Mouse (Mus musculus): Measurements from ENCODE around the gene Ccnf.

The Ccnf gene

DNA sequence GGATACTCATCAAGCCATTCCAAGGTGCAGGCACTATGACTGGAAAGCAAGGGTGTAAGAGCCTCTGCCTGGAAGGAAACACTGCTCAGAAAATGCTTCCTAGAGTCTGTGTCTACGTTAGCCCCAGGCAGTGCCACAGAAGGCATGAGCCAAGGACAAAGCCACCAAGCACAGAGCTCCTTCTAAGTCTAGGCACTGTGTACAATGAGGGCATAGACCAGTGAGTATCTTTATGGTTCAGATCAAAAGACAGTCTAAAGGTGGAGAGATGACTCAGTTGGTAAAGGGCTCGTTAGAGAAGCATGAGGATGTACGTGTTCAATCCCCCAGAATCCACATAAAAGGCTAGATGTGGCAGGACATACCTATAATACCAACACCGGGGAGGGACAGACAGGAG lies 50.2 kb downstream of the Ccnf start:
- no peak for DNase-seq (ENCODE audit: low read depth)

DNA sequence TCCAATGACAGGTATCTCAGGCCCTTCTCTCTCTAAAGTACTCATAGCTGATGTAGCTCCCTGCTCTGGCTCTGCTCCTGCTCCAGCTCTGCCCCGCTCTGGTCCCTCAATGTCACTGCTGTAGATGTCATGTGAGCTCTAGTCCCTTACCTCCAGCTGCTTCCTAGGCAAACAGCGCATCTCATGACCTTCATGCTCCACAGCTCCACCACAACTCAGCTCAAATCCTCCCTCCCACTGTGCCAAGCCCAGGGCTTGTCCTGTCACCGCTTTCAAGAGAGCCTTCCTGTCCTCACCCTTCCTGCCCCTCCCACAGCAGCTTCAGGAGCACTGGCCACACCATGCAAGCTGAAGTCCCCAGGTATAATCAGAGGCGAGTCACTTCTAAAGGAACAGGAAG lies 51.5 kb downstream of the Ccnf start:
- DNase-seq (ENCODE audit: low read depth), result no peak

- DNase-seq (ENCODE audit: low read depth), result no peak
These were observed 52.0 kb downstream of the Ccnf start for GRCm38 (mm10) chr17:24199252-24199651.

DNA sequence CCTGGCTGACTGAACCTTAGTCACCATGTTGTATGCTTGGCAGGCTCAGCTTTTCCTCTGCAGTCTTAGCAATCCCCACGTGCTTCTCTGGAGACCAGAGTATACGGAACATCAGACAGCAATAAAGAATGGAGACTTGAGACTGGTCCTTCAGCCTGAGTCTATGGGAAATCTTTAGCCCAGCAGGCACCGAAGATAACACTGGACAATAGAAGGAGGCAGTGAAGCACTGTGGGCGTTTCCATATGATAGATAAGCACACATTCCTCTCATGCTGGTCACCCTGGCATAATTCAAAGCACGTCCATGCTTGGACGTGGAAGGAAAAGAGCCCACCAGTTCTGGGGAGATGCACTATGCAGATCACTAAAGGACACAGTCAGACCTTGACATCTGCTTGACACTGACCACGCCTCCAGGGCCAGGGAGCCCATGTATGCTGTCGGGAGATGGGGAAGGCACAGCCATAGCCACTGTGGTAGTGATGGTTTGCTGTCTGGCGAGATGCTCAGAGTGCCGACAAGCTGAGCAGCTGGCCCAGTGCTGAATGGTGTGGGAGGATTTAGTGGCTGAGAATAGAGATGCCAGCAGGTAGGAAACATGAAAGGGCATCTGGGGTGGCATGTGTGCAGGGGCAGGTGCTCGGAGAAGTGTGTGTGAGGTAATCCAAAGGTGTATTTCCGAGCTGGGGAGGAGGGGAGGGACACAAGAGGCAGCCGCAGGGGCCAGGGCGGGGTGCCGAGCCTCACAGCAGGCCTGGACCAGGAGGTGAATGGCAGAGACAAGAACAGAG lies 54.1 kb downstream of the Ccnf start:
- DNase-seq (ENCODE audit: low read depth), result no peak

GRCm38 (mm10) chr17:24195349-24195748 lies 55.9 kb downstream of the Ccnf start:
- DNase-seq (ENCODE audit: low read depth), result no peak

GRCm38 (mm10) chr17:24193769-24194168 lies 57.5 kb downstream of the Ccnf start:
- DNase-seq (ENCODE audit: low read depth), result no peak

DNA sequence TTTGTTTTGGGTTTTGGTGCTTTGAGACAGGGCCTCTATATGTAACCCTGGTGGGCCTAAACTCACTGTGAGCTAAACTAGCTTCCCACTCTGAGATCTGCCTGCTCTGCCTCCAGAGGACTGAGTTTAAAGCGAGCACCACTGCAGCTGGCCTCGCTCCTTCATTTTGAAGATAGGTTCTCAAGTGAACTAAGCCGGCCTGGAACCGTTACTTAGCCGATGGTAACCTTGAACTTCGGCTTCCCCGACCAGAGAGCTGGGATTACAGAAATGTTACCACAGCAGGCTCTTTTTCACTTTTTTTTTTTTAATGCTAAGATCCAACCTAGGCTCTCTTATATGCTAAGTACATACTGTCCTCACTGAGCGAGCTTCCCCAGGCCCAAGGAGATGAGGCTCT lies 58.0 kb downstream of the Ccnf start:
- DNase-seq (ENCODE audit: low read depth), result no peak

GRCm38 (mm10) chr17:24192848-24193247 lies 58.4 kb downstream of the Ccnf start:
- no peak for DNase-seq (ENCODE audit: low read depth)

GRCm38 (mm10) chr17:24191481-24191880 lies 59.8 kb downstream of the Ccnf start:
- DNase-seq (ENCODE audit: low read depth), result no peak

DNA sequence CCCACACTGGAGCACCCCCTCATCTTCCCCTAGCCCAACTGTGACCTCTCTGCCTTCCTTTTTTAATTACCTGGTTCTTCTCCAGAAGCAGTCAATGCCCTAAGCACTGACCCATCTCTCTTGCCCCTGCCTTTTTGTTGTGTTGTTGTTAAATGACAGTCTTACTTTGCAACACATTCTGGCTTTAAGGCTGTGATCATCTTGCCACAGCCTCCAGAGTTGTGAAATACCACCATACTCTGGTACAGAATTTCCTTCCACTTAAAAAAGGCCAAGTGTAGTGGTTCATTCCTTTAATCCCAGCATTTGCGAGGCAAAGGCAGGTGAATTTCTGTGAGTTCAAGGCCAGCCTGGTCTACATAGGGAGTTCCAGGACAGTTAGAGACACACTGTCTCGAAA lies 60.4 kb downstream of the Ccnf start:
- no peak for DNase-seq (ENCODE audit: low read depth)

DNA sequence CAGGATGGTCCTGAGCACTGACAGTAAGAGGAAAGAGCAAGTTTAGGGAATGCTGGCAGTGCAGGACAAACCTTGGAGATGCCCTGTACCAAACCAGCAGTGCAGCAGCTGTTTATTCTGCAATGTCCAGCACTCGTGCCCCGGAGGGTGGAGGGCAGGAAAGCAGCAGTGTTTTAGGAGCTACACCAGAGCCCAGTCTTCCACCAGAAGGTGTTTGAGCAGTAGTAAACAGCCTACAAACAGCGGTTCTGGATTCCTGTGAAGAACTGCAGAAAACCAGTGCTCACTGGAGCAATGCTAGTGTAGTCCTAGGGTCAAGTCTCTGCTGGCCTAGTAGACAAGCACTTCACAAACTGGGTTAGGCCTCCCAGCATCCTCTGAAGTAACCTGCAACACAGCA lies 77.0 kb downstream of the Ccnf start:
- DNase-seq (ENCODE audit: low read depth), result no peak

DNA sequence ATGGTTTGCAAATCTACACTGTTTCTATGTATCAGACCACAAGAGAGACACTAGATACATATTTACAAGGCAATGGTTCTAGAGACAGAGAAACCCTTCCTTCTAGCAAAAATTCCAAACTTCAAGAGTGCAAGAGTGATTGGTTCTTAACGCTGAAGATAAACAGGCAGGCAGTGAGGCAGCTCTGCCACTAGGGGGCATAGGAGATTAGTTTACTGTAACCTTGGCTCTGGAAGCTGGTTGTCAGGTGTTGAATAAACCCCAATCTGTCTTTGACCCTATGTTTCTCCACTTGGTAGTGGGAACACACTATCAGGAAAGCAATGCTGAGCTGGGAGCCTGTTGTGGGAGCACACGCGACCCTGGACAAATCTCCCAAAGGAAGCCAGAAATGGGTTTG lies 77.9 kb downstream of the Ccnf start:
- DNase-seq (ENCODE audit: low read depth), result no peak
